Mouse (Mus musculus): ENCODE measurements around the gene Srsf7. TPM values are rescaled to one million over a fixed set of nuclear protein-coding genes. Genes with fewer than 3 reads are reported as not detected.

Srsf7 gene
- polyA plus RNA-seq, 1 experiment from 2014 or later = 485 TPM

DNA sequence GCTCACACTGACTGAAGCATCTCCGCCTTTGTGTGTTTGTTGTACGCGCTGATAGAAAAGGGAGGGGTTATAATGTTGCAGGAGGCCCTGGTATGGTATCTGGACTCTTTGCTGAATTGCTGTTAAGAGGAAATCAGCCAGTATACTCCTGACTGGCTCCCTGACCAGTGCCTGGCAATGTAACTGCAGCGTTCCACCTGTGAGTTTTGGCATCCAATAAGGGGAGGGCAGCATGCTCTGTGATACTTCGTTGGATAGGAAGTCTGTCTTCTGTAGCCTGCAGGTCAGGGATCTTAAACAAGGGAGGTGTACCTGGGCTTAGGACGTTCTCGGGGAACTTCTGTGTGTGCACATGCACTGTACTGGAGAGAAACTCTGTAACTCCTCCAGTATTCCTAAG, 36.2 kb downstream of the Srsf7 start:
- no peak for ATAC-seq (ENCODE audit: low read depth)
- 86% methylated on average over 7 of the region's 7 CpGs for WGBS
- DNase-seq (ENCODE audit: low spot score) = no peak

DNA sequence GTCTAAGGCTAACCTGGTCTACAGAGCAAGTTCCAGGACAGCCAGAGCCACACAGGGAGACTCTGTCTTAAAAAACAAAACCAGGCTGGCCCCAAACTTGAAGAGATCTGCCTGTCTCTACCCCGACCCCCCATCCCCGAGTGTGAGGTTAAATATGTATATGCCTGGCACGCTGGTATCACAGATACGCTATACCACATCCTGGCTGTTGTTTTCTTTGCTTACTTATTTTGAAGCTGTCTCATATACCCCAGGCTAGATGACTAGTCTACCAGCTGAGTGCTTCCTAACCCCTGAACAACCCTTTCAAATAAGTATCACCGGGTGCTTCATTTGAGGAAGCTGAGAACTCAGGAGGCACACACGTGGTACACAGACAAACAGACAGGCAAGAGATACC, 37.3 kb downstream of the Srsf7 start:
- Histone ChIP-seq H3K27ac (replicated peaks; ENCODE audit: low read depth, low read length) (no peak overlapping the region), H3K4me3 (ENCODE audit: low read depth, low read length) (no peak overlapping the region), H3K4me1 (ENCODE audit: control insufficient read depth, insufficient read depth, low read length) (peaks cover 17% of the 10 kb centered on the region), H3K9me3 (ENCODE audit: control insufficient read depth, low read length) (no peaks in the 10 kb centered on the region), H3K36me3 (ENCODE audit: control insufficient read depth, insufficient read depth, low read length) (no peaks in the 10 kb centered on the region), H3K9ac (ENCODE audit: low read depth, low read length) (no peak overlapping the region), H3K4me2 (ENCODE audit: low read depth, low read length) (no peak overlapping the region), H3K27me3 (replicated peaks; ENCODE audit: control insufficient read depth, insufficient read depth, low read length) (no peaks in the 10 kb centered on the region)
- ATAC-seq (ENCODE audit: low read depth) (no peak), DNase-seq (ENCODE audit: low spot score) (no peak)
- WGBS = 89% methylated on average over 6 of the region's 6 CpGs

More for the DNA sequence above, 36.2 kb downstream of the Srsf7 start:
- no peak overlapping the region for H3K4me2 ChIP-seq (ENCODE audit: low read depth, low read length)
- H3K9ac ChIP-seq (ENCODE audit: low read depth, low read length) = no peak overlapping the region
- H3K4me1 ChIP-seq (ENCODE audit: control insufficient read depth, insufficient read depth, low read length) = peaks cover 17% of the 10 kb centered on the region
- no peak overlapping the region for H3K4me3 ChIP-seq (ENCODE audit: low read depth, low read length)
- no peaks in the 10 kb centered on the region for H3K36me3 ChIP-seq (ENCODE audit: control insufficient read depth, insufficient read depth, low read length)
- H3K27ac ChIP-seq (replicated peaks; ENCODE audit: low read depth, low read length) = no peak overlapping the region
- H3K27me3 ChIP-seq (replicated peaks; ENCODE audit: control insufficient read depth, insufficient read depth, low read length) = no peaks in the 10 kb centered on the region
- no peaks in the 10 kb centered on the region for H3K9me3 ChIP-seq (ENCODE audit: control insufficient read depth, low read length)

DNA sequence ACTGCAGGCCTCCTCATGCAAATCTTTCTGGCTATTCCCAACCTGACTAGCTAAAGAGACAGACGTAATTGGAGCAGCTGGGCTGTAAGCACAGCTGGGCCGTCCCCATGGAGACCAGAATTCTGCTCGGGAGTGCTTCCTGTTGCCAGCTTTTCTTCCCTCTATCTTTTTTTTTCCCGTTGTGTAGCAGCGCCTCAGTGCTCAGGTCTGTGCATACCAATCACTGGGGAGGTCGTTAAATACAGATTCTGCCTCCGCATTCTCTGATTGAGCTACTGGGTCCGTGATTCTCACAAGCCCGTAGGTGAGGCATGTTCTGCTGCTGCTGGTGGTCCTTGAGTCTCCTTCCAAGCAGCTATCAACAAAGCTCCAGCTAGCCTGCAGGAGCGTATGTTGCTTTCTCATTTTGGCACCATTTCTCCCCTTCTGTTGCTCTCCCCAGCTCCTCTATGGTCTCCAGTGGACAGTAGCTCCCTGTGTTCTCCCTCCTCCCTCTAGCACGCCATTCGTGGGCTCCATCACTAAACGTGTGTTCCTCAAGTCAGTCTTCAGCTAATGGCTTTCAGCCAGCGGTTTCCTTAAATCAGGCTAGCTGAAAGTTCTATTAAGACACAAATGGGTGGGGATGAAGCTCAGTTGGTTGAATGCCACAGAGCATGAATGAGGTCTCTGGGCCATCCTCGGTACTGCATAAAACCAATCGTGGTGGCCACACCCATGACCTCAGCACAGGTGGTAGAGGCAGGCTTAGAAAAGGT, 38.5 kb downstream of the Srsf7 start:
- Histone ChIP-seq H3K4me2 (ENCODE audit: low read depth, low read length) (peak overlapping the region; percentile 48), H3K4me1 (ENCODE audit: control insufficient read depth, insufficient read depth, low read length) (peaks cover 17% of the 10 kb centered on the region), H3K9me3 (ENCODE audit: control insufficient read depth, low read length) (no peaks in the 10 kb centered on the region), H3K27me3 (replicated peaks; ENCODE audit: control insufficient read depth, insufficient read depth, low read length) (no peaks in the 10 kb centered on the region), H3K4me3 (ENCODE audit: low read depth, low read length) (no peak overlapping the region), H3K9ac (ENCODE audit: low read depth, low read length) (peak overlapping the region; percentile 28; the same call in 1 of the 2 replicates), H3K27ac (replicated peaks; ENCODE audit: low read depth, low read length) (peak overlapping the region; percentile 53), H3K36me3 (ENCODE audit: control insufficient read depth, insufficient read depth, low read length) (no peaks in the 10 kb centered on the region)
- ATAC-seq (ENCODE audit: low read depth) (peak; percentile 91), DNase-seq (ENCODE audit: low spot score) (peak; percentile 94)
- WGBS = 15% methylated on average over 16 of the region's 16 CpGs

DNA sequence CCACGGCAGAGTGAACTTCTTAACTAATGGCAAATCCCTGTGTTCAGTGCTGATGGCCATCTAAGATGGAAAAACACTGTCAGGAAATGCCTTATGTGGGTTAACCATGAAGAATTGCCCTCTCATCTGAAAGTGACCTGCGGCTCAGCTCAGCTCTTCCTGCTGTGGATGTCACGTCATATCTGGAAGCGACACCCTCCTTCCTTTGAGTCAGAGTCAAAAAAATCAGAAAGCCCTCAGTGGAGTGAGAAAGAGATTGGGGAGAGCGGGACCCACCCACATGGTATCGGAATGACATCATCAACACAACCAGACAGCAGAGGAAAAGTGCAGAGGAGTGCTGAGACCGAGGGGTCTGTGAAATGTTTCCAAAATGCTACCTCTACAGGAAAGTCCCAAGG, 39.3 kb downstream of the Srsf7 start:
- H3K9me3 ChIP-seq (ENCODE audit: control insufficient read depth, low read length) = no peaks in the 10 kb centered on the region
- H3K4me3 ChIP-seq (ENCODE audit: low read depth, low read length) = no peak overlapping the region
- H3K4me1 ChIP-seq (ENCODE audit: control insufficient read depth, insufficient read depth, low read length) = peaks cover 17% of the 10 kb centered on the region
- H3K27ac ChIP-seq (replicated peaks; ENCODE audit: low read depth, low read length) = 0 out of 2 replicates have a peak overlapping the region, but pooled peaks have one; percentile 53
- ATAC-seq (ENCODE audit: low read depth) = peak; percentile 75
- H3K9ac ChIP-seq (ENCODE audit: low read depth, low read length) = no peak overlapping the region; the same call in 1 of the 2 replicates
- 34% methylated on average over 7 of the region's 7 CpGs for WGBS
- DNase-seq (ENCODE audit: low spot score) = peak; percentile 38
- no peaks in the 10 kb centered on the region for H3K36me3 ChIP-seq (ENCODE audit: control insufficient read depth, insufficient read depth, low read length)
- H3K27me3 ChIP-seq (replicated peaks; ENCODE audit: control insufficient read depth, insufficient read depth, low read length) = no peaks in the 10 kb centered on the region
- H3K4me2 ChIP-seq (ENCODE audit: low read depth, low read length) = peak overlapping the region; percentile 48

DNA sequence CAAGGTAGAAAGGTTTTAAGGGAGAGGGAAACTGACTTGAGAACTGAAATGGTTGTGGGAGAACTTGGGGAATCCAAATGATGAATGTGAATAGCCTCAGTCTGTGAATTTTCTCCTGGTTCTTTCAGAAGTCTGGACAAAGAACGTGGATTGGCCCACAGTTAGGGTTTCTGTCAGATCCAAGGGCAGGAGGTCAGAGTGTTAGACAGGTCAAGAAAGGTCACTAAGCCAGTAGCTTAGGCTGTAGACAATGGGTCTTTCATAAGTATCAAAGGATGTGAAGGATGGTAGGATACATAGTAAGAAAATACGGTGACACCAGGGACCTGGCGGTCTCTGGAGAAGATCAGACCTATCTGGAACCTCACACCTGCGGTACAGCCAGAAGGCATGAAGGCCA, 39.7 kb downstream of the Srsf7 start:
- Histone ChIP-seq H3K9ac (ENCODE audit: low read depth, low read length) (no peak overlapping the region), H3K27ac (replicated peaks; ENCODE audit: low read depth, low read length) (no peak overlapping the region), H3K4me2 (ENCODE audit: low read depth, low read length) (no peak overlapping the region), H3K27me3 (replicated peaks; ENCODE audit: control insufficient read depth, insufficient read depth, low read length) (no peaks in the 10 kb centered on the region), H3K36me3 (ENCODE audit: control insufficient read depth, insufficient read depth, low read length) (no peaks in the 10 kb centered on the region), H3K4me3 (ENCODE audit: low read depth, low read length) (no peak overlapping the region), H3K4me1 (ENCODE audit: control insufficient read depth, insufficient read depth, low read length) (peaks cover 17% of the 10 kb centered on the region), H3K9me3 (ENCODE audit: control insufficient read depth, low read length) (no peaks in the 10 kb centered on the region)
- DNase-seq (ENCODE audit: low spot score) = no peak
- WGBS = 46% methylated on average over 4 of the region's 4 CpGs
- ATAC-seq (ENCODE audit: low read depth) = no peak

DNA sequence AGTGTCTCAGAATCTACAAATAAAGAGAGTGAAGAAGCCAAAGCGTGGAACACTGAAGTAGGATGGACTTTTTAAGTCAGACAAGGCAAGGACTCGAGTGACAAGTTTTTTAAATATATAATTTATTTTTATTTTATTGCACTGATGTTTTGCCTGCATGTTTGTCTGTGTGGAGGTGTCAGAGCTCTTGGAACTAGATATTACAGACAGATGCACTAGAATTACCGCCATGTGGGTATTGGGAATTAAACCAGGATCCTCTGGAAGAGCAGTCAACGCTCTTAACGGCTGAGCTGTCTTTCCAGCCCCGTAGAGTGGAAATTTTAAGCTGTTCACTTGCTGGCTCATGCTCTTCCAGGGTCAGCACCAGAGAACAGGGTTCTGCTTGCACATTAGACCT, 40.8 kb downstream of the Srsf7 start:
- no peak for DNase-seq (ENCODE audit: low spot score)
- Histone ChIP-seq H3K4me2 (ENCODE audit: low read depth, low read length) (no peak overlapping the region), H3K36me3 (ENCODE audit: control insufficient read depth, insufficient read depth, low read length) (no peaks in the 10 kb centered on the region), H3K27ac (replicated peaks; ENCODE audit: low read depth, low read length) (no peak overlapping the region), H3K9me3 (ENCODE audit: control insufficient read depth, low read length) (no peaks in the 10 kb centered on the region), H3K9ac (ENCODE audit: low read depth, low read length) (no peak overlapping the region), H3K27me3 (replicated peaks; ENCODE audit: control insufficient read depth, insufficient read depth, low read length) (no peaks in the 10 kb centered on the region), H3K4me1 (ENCODE audit: control insufficient read depth, insufficient read depth, low read length) (peaks cover 17% of the 10 kb centered on the region), H3K4me3 (ENCODE audit: low read depth, low read length) (no peak overlapping the region)
- no peak for ATAC-seq (ENCODE audit: low read depth)
- 87% methylated on average over 6 of the region's 6 CpGs for WGBS

DNA sequence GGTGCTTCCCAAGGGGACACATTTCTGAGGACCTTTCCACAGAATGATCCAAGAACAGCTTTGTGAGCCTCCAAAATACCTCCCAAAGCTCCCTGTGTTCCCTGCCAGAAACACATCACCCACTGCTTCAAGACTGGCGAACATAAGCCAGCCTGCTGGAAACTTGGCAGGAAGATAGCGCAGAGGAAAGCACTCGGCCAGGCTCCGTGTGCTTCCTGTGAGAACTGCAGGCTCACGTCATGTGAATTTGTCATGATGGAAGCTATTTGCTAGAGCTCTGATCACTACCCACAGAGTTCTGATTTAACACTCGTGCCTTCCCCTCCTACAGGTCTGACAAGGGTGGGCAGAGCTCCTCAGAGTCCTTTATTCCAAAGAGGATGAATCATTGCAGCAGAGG, 41.4 kb downstream of the Srsf7 start:
- Histone ChIP-seq H3K4me3 (ENCODE audit: low read depth, low read length) (no peak overlapping the region), H3K27me3 (replicated peaks; ENCODE audit: control insufficient read depth, insufficient read depth, low read length) (no peaks in the 10 kb centered on the region), H3K9ac (ENCODE audit: low read depth, low read length) (no peak overlapping the region), H3K4me1 (ENCODE audit: control insufficient read depth, insufficient read depth, low read length) (peaks cover 17% of the 10 kb centered on the region), H3K4me2 (ENCODE audit: low read depth, low read length) (no peak overlapping the region), H3K9me3 (ENCODE audit: control insufficient read depth, low read length) (no peaks in the 10 kb centered on the region), H3K36me3 (ENCODE audit: control insufficient read depth, insufficient read depth, low read length) (no peaks in the 10 kb centered on the region), H3K27ac (replicated peaks; ENCODE audit: low read depth, low read length) (peak overlapping the region; percentile 8; the same call in 1 of the 2 replicates)
- DNase-seq (ENCODE audit: low spot score) (peak; percentile 77), ATAC-seq (ENCODE audit: low read depth) (no peak)
- 50% methylated on average over 6 of the region's 6 CpGs for WGBS

DNA sequence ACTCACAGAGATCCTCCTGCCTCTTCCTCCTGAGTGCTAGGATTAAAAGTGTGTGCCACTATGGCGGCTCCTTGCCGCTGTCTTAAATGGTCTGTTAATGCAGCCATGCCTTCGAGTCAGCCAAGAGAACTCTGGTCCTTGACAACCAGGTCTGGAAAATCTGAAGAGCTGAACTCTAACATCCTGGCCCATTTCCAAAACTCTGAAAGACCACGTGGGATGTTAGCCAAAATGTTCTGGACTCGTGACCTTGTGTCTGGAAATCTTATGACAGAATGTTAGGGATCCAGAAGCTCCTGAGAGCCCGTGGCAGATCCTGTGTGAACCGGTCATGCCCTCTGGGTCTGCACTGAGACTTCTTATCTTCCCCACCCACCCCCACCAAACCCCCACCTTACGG, 43.1 kb downstream of the Srsf7 start:
- peaks cover 17% of the 10 kb centered on the region for H3K4me1 ChIP-seq (ENCODE audit: control insufficient read depth, insufficient read depth, low read length)
- H3K36me3 ChIP-seq (ENCODE audit: control insufficient read depth, insufficient read depth, low read length) = no peaks in the 10 kb centered on the region
- no peak for ATAC-seq (ENCODE audit: low read depth)
- DNase-seq (ENCODE audit: low spot score) = no peak
- H3K9me3 ChIP-seq (ENCODE audit: control insufficient read depth, low read length) = no peaks in the 10 kb centered on the region
- H3K27ac ChIP-seq (replicated peaks; ENCODE audit: low read depth, low read length) = no peak overlapping the region
- H3K4me2 ChIP-seq (ENCODE audit: low read depth, low read length) = no peak overlapping the region
- H3K27me3 ChIP-seq (replicated peaks; ENCODE audit: control insufficient read depth, insufficient read depth, low read length) = no peaks in the 10 kb centered on the region
- H3K4me3 ChIP-seq (ENCODE audit: low read depth, low read length) = no peak overlapping the region
- no peak overlapping the region for H3K9ac ChIP-seq (ENCODE audit: low read depth, low read length)
- WGBS = 83% methylated on average over 8 of the region's 8 CpGs

DNA sequence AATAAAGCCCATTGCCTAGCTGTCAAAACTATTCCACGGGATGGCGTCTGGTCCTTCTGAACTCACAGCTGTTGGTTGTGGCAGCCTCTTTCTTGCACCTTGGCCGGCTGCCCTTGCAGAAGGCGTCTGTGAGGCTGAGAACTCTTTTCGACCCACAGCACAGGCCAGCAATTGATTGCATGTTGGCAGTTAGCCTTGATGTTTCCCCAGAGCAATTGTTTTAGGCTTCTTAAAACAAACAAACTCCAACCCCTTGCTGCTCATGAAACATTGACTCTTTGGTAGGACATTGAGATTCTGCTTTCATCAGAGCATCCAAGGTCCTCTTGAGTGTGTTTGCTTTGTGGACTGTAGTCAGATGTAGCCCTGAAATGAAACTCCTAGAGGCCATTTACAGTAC, 46.7 kb downstream of the Srsf7 start:
- Histone ChIP-seq H3K27me3 (replicated peaks; ENCODE audit: control insufficient read depth, insufficient read depth, low read length) (no peaks in the 10 kb centered on the region), H3K4me1 (ENCODE audit: control insufficient read depth, insufficient read depth, low read length) (no peaks in the 10 kb centered on the region), H3K4me3 (ENCODE audit: low read depth, low read length) (no peak overlapping the region), H3K27ac (replicated peaks; ENCODE audit: low read depth, low read length) (no peak overlapping the region), H3K9me3 (ENCODE audit: control insufficient read depth, low read length) (no peaks in the 10 kb centered on the region), H3K4me2 (ENCODE audit: low read depth, low read length) (no peak overlapping the region), H3K36me3 (ENCODE audit: control insufficient read depth, insufficient read depth, low read length) (no peaks in the 10 kb centered on the region), H3K9ac (ENCODE audit: low read depth, low read length) (no peak overlapping the region)
- no peak for ATAC-seq (ENCODE audit: low read depth)
- DNase-seq (ENCODE audit: low spot score) = peak; percentile 84
- WGBS = 36% methylated on average over 5 of the region's 5 CpGs

Measured in embryonic facial prominence, embryonic 14.5 days (tissue).